Mouse (Mus musculus) liver, embryonic 11.5 days (tissue): ENCODE results near the gene Foxn3. TPM values are rescaled to one million over a fixed set of nuclear protein-coding genes. Genes with fewer than 3 reads are reported as not detected.

Experiments
- ATAC-seq: fragments of 200-750 bp; cut with Nextera tagmentation; replicated peaks from 2 replicates; pipeline ENCODE4 v1.8.0; 2017; ENCODE audit warnings: moderate number of reproducible peaks, mild to moderate bottlenecking, moderate TSS enrichment, moderate library complexity; ENCODE audit not compliant: low FRiP score
- DNase-seq: peaks from one replicate; pipeline ENCODE4 v3.0.0-alpha.2; 2017; ENCODE audit warnings: low spot score
- H3K27ac ChIP-seq: fragments of 300-500 bp; sonication (generic); 2 replicates; pipeline ENCODE4 v1.5.1; 2014; ENCODE audit warnings: mild to moderate bottlenecking, low read depth, low read length, control low read depth
- H3K27me3 ChIP-seq: fragments of 300-500 bp; sonication (generic); replicated peaks from 2 replicates; pipeline ENCODE4 v1.6.1; 2014; ENCODE audit warnings: low read length, mixed read lengths; ENCODE audit not compliant: control insufficient read depth, insufficient read depth
- H3K36me3 ChIP-seq: fragments of 300-500 bp; sonication (generic); 2 replicates; pipeline ENCODE4 v1.6.1; 2014; ENCODE audit warnings: mild to moderate bottlenecking, low read length, moderate library complexity, mixed read lengths; ENCODE audit not compliant: control insufficient read depth, insufficient read depth
- H3K4me1 ChIP-seq: fragments of 300-500 bp; sonication (generic); replicated peaks from 2 replicates; pipeline ENCODE4 v1.6.1; 2014; ENCODE audit warnings: low read length, mixed read lengths; ENCODE audit not compliant: control insufficient read depth, insufficient read depth
- H3K4me2 ChIP-seq: fragments of 300-500 bp; sonication (generic); 2 replicates; pipeline ENCODE4 v1.6.1; 2014; ENCODE audit warnings: mild to moderate bottlenecking, control low read depth, moderate library complexity
- H3K4me3 ChIP-seq: fragments of 300-500 bp; sonication (generic); 2 replicates; pipeline ENCODE4 v1.5.1; 2014; ENCODE audit warnings: low read depth, low read length, control low read depth
- H3K9ac ChIP-seq: fragments of 300-500 bp; sonication (generic); 2 replicates; pipeline ENCODE4 v1.6.1; 2014; ENCODE audit warnings: low read depth, low read length, control low read depth
- H3K9me3 ChIP-seq: fragments of 300-500 bp; sonication (generic); 2 replicates; pipeline ENCODE4 v1.6.1; 2016; ENCODE audit warnings: low read length, inconsistent platforms, mixed read lengths; ENCODE audit not compliant: control insufficient read depth
- WGBS: fragments of 180-500 bp; shearing (Covaris S2); extraction: QIAGEN DNeasy Blood & Tissue Kit; methylation state at CpG from one replicate; pipeline ENCODE4 v1.1.7; 2014; 5-methylcytosine and 5-hydroxymethylcytosine counted together
- polyA plus RNA-seq: library from polyadenylated mRNA; unstranded; fragments of >200 nt; fragmentation: Nextera tagmentation; extraction: Ambion mirVana; gene quantifications from 2 replicates; pipeline ENCODE4 v1.2.1, GENCODE M21; 2014

The Foxn3 gene
- 50.2 and 52.7 TPM in 2 replicates for polyA plus RNA-seq

- under 1% methylated on average over 66 of the region's 66 CpGs for WGBS
- peak; percentile 84 for ATAC-seq
- DNase-seq, result peak; percentile 90
- peak within 1 kb of the TSS; percentile 76 for H3K9ac ChIP-seq
- H3K27me3 ChIP-seq, result no peaks in the 10 kb centered on the region
- H3K4me1 ChIP-seq, result peaks cover 27% of the 10 kb centered on the region
- H3K36me3 ChIP-seq, result no peaks in the 10 kb centered on the region
- H3K9me3 ChIP-seq, result no peaks in the 10 kb centered on the region
- H3K4me2 ChIP-seq, result peak within 1 kb of the TSS; percentile 87
- peak within 1 kb of the TSS; percentile 61 for H3K4me3 ChIP-seq
- peak within 1 kb of the TSS; percentile 82 for H3K27ac ChIP-seq
Observed at GRCm38 (mm10) chr12:99563219-99564059, at the start of gene Foxn3. Gene Foxn3 (minus strand): TSS chr12:99563582.

DNA sequence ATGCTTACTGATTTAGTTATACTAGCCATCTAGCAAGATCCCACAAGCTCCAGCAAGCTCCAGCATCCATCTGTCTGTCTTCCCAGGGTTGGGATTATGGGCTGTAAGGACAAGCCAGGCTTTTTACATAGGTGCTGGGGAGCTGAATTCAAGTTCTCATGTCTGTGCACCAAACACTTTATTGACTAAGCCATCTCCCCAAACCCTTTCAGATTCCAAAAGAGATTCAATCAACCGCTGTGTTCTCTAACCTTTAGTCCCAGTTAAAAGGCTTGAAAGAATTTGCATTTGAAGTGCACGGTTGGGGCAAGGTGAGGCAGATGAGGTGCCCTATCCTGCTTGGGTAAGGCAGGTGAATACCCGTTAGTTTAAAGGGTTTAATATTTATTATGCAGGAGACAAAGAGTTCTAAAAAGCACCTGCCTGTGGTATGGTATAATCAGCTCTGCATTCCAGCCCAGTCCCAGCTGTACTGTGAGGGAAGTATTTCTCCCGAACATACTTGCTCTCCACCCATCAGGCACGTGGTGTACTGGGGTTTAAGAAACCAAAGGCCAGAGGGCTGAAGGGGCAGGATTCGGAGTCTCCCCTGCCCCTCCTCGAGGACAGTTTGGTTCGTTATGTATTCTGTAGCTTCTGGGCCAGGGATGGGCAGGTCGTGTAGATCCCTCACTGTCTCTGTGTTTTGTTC lies 48.9 kb upstream of the Foxn3 start:
- H3K36me3 ChIP-seq, result no peaks in the 10 kb centered on the region
- H3K9me3 ChIP-seq, result no peaks in the 10 kb centered on the region
- H3K9ac ChIP-seq, result no peak overlapping the region
- H3K4me2 ChIP-seq, result no peak overlapping the region
- no peak overlapping the region for H3K4me3 ChIP-seq
- DNase-seq (no peak), ATAC-seq (no peak)
- no peaks in the 10 kb centered on the region for H3K27me3 ChIP-seq
- H3K4me1 ChIP-seq, result no peaks in the 10 kb centered on the region
- 59% methylated on average over 9 of the region's 9 CpGs for WGBS
- H3K27ac ChIP-seq, result no peak overlapping the region

GRCm38 (mm10) chr12:99610868-99611267 lies 47.5 kb upstream of the Foxn3 start:
- ATAC-seq (no peak), DNase-seq (no peak)
- H3K27ac ChIP-seq, result no peak overlapping the region
- no peak overlapping the region for H3K4me2 ChIP-seq
- H3K4me3 ChIP-seq, result no peak overlapping the region
- no peak overlapping the region for H3K9ac ChIP-seq
- H3K4me1 ChIP-seq, result no peaks in the 10 kb centered on the region
- WGBS, result 94% methylated on average over 7 of the region's 7 CpGs
- H3K36me3 ChIP-seq, result no peaks in the 10 kb centered on the region
- no peaks in the 10 kb centered on the region for H3K27me3 ChIP-seq
- no peaks in the 10 kb centered on the region for H3K9me3 ChIP-seq

GRCm38 (mm10) chr12:99610069-99610815 lies 46.9 kb upstream of the Foxn3 start:
- Histone ChIP-seq H3K27me3 (no peaks in the 10 kb centered on the region), H3K36me3 (no peaks in the 10 kb centered on the region), H3K9ac (no peak overlapping the region), H3K4me3 (no peak overlapping the region), H3K4me2 (no peak overlapping the region), H3K9me3 (no peaks in the 10 kb centered on the region), H3K4me1 (no peaks in the 10 kb centered on the region), H3K27ac (no peak overlapping the region)
- no peak for ATAC-seq
- DNase-seq, result no peak
- 88% methylated on average over 16 of the region's 16 CpGs for WGBS

DNA sequence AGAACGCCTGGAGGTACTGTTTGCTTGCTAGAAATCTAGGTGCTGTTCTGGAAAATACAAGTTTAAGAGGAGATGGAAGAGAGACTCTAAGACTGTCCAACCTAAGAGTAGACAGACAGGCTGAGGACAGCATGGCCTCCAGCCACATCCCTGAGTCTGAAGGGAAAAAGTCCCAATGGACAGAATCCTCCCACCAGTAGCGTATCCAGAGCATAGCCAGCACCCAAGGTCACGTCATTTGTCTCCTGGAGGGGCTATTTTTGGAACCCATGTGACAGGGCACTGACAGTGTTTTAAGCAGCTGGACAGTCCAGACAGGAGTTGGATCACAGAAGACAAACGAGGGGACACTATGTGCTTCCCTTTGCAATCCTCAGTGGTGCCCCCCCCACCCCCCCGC lies 46.3 kb upstream of the Foxn3 start:
- no peak overlapping the region for H3K9ac ChIP-seq
- no peak overlapping the region for H3K4me2 ChIP-seq
- H3K9me3 ChIP-seq, result no peaks in the 10 kb centered on the region
- no peaks in the 10 kb centered on the region for H3K27me3 ChIP-seq
- H3K36me3 ChIP-seq, result no peaks in the 10 kb centered on the region
- no peak overlapping the region for H3K27ac ChIP-seq
- H3K4me3 ChIP-seq, result no peak overlapping the region
- DNase-seq (no peak), ATAC-seq (no peak)
- WGBS, result 72% methylated on average over 5 of the region's 5 CpGs
- H3K4me1 ChIP-seq, result no peaks in the 10 kb centered on the region

DNA sequence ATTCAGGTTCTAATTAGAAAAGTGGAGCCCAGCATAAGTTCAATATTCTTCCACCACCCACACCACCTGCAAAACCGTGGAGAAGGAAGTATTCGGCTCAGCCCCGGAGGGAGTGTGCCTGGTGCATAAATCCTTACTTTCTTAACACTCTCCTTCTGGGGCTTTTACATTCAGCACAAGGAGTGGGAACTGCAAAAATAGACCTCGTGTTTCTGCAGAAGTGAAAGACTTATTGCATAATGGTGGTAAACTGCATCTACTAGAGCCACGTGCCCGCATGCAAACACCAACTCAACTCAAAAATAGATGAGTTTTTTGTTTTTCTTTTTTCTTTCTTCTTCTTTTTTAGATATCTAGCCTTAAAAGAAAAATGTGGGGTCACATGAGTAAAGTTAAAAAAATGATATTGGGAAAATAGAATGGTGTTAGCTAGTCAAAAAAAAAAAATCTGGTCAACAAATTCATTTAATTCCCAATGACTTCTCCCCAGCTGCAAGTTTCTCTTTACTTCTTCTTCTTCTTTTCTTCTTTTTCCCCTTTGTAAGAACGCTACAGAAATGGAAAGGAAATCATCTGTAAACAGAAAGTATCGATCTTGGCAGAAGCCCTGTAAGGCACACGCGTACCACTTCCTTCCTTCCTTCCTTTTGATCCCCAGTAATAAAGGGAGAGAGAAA lies 45.0 kb upstream of the Foxn3 start:
- Histone ChIP-seq H3K4me1 (no peaks in the 10 kb centered on the region), H3K27ac (no peak overlapping the region), H3K4me2 (no peak overlapping the region), H3K9ac (no peak overlapping the region), H3K36me3 (no peaks in the 10 kb centered on the region), H3K27me3 (no peaks in the 10 kb centered on the region), H3K4me3 (no peak overlapping the region), H3K9me3 (no peaks in the 10 kb centered on the region)
- ATAC-seq, result no peak
- DNase-seq, result no peak
- 51% methylated on average over 10 of the region's 10 CpGs for WGBS

DNA sequence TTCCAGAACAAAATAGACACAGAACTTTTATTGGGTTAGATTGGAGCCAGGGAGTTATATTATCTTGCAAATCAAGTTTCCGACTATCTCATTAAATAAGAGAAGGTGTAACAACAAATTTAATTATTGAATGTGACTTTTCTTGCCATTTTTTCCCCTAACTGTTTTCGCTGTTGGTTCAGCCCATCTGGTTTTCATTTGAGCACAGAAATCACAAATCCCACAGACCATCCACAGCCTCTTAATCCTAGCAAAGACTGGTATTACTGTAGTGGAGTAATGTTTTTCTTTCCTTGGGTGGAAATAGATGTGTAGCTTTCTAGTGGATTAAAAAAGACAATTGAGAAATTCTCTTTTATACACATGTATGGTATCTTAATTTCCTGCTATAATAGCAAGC lies 40.0 kb upstream of the Foxn3 start:
- no peaks in the 10 kb centered on the region for H3K4me1 ChIP-seq
- ATAC-seq (no peak), DNase-seq (no peak)
- H3K27ac ChIP-seq, result no peak overlapping the region
- H3K9ac ChIP-seq, result no peak overlapping the region
- no peak overlapping the region for H3K4me2 ChIP-seq
- no peaks in the 10 kb centered on the region for H3K36me3 ChIP-seq
- H3K27me3 ChIP-seq, result no peaks in the 10 kb centered on the region
- WGBS, result 82% methylated on average over 2 of the region's 2 CpGs
- no peaks in the 10 kb centered on the region for H3K9me3 ChIP-seq
- H3K4me3 ChIP-seq, result no peak overlapping the region

DNA sequence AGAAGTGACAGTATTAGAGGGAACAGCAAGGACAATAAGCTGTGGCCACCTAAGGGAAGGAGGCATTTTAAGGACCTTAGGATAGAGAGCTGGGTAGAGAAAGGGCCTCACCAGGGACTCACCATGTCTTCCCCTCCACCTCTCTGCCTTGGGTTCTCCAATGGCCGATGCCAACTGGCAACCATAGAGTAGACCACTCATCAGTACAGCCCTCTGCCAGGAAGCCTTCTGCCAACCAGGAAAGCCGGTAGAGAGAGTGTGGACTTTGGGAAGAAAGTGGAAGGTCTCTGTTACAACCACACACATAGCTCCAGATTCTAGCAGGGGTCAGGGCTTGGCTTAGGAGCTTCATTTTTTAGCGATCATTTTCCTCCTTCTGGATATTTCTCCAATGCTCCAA lies 38.5 kb upstream of the Foxn3 start:
- H3K36me3 ChIP-seq, result no peaks in the 10 kb centered on the region
- WGBS, result 73% methylated on average over 3 of the region's 3 CpGs
- H3K27me3 ChIP-seq, result no peaks in the 10 kb centered on the region
- H3K4me1 ChIP-seq, result no peaks in the 10 kb centered on the region
- DNase-seq (no peak), ATAC-seq (no peak)
- H3K4me3 ChIP-seq, result no peak overlapping the region
- no peak overlapping the region for H3K9ac ChIP-seq
- H3K4me2 ChIP-seq, result no peak overlapping the region
- no peaks in the 10 kb centered on the region for H3K9me3 ChIP-seq
- no peak overlapping the region for H3K27ac ChIP-seq
